Mouse (Mus musculus) layer of hippocampus, adult 2 months (tissue): ENCODE results near the gene Vegfa. TPM values are rescaled to one million over a fixed set of nuclear protein-coding genes. Genes with fewer than 3 reads are reported as not detected.

Experiments used
- DNase-seq, 2 experiments: peaks; one replicate each; pipeline ENCODE4 v3.0.0; 2022; ENCODE audit warnings: low spot score in 2 of 2
- H3K27ac ChIP-seq: fragments of 200-600 bp; 2 replicates; pipeline ENCODE4 v1.8.1; 2022
- H3K4me3 ChIP-seq: fragments of 200-600 bp; 2 replicates; pipeline ENCODE4 v1.8.1; 2022; ENCODE audit warnings: mild to moderate bottlenecking
- CTCF ChIP-seq: fragments of 200-600 bp; conservative IDR thresholded peaks from 2 replicates; pipeline ENCODE4 v1.8.1; 2022; ENCODE audit warnings: antibody characterized with exemption, mild to moderate bottlenecking, moderate library complexity
- total RNA-seq, 2 experiments: library from RNA; stranded (reverse); gene quantifications; 2 replicates each; pipeline ENCODE4 v1.2.3; 2021

Gene Vegfa
- total RNA-seq, 2 experiments from 2014 or later, result 76.3 to 77.9 TPM

DNA sequence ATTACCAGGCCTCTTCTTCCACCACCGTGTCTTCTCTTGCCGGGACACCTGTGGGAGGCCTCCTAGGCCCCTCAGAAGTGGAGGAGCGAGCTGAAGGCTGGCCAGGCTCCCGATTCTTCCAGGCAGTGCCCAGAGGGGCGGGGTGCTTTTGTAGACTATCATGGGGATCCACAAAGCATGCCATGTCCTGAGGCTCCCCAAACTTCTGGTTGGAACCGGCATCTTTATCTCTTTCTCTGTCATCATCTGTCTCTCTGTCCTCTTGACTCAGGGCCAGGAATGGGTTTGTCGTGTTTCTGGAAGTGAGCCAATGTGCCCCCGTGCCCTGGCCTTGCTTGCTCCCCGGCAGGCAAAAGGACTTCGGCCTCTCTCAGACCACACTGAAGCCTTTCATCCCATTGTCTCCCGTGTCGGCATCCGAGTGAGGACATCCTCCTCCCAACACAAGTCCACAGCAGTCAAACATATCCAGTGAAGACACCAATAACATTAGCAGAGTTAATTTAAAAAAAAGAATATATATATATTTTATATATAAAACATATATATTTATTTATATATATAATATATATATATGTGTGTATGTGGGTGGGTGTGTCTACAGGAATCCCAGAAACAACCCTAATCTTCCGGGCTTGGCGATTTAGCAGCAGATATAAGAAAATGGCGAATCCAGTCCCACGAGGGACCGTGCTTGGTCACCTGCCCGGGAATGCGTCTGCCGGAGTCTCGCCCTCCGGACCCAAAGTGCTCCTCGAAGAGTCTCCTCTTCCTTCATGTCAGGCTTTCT lies 14.0 kb downstream of the Vegfa start:
- no peak for DNase-seq
- Histone ChIP-seq H3K4me3 (no peak overlapping the region), H3K27ac (no peak overlapping the region)
- TF ChIP-seq CTCF, result no peak

DNA sequence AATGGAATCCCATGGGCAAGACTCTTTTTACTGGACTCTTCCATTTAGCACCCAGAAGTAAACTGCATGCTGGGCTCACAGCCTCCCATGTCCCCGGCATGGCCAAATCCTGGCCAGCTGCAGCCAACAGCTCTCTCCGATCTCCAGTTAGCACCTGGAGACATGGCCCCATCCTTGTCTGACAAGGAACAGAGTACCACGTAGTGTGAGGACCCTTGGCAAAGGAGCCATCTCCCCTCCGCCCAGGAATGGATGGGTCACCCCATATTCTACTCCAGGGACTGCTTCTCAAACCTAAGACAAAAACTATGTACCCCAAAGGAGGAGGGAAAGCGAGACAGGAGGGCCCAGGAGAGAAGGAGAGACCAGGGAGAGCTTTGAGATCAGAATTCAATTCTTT lies 15.6 kb downstream of the Vegfa start:
- no peak for DNase-seq
- Histone ChIP-seq H3K27ac (no peak overlapping the region), H3K4me3 (no peak overlapping the region)
- no peak for TF ChIP-seq CTCF

DNA sequence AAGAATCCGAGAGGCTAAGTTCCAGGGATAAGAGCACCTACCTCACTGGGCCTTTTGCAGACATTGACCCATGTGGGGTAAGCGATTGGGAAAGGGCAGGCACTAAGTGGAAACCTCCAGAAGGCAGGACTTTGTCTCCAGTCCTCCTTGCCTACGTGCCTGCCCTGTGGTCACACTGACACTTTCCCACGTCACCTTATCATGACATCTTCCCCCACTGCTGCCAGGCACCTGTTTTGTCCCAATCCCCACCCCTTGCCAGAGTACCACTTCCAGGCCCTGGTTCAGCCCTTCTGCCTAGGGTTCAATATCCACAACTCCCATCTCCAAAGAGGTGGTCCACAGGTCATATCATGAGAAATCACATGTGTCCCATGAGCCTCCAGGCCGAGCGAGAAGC lies 16.2 kb downstream of the Vegfa start:
- H3K4me3 ChIP-seq, result no peak overlapping the region
- TF ChIP-seq CTCF, result no peak
- no peak overlapping the region for H3K27ac ChIP-seq
- DNase-seq, result no peak

DNA sequence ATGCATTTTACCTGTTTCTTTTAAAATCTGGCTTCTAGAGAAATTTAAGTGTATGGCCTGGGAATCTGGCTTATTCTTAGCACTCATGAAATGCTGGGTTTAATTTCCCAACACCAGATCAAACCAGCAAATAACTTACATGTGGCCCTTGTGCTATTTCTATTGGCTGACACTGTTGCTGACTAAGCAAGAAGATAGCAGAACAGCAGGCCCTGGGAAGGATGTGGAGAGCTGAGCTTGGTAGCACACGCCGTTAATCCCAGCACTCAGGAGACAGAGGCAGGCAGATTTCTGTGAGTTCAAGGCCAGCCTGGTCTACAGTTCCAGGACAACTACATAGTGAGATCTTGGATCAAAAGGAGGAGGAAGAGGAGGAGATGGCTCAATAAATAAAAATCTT lies 17.2 kb downstream of the Vegfa start:
- no peak overlapping the region for H3K27ac ChIP-seq
- no peak overlapping the region for H3K4me3 ChIP-seq
- DNase-seq, result no peak
- no peak for TF ChIP-seq CTCF

DNA sequence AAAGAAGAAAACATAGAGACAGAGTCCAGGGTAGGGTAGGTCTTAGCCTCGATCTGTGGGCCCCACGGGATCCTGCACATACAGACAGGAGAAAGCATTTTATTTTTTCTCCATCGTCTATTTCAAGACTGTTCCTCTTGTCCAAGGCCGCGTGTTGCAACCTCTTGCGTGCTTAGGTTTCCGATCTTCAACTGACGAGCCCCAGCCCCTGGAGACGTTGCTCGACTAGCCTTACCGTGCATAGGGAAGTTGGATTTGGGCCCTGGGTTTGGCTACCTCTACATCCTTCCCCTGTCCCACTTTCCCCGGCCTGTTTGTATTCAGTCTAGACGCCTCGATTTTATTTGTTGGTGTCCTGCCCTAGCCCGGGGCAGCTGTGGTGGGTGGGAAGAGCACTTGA lies 18.6 kb downstream of the Vegfa start:
- TF ChIP-seq CTCF, result no peak
- Histone ChIP-seq H3K4me3 (no peak overlapping the region), H3K27ac (no peak overlapping the region)
- no peak for DNase-seq

DNA sequence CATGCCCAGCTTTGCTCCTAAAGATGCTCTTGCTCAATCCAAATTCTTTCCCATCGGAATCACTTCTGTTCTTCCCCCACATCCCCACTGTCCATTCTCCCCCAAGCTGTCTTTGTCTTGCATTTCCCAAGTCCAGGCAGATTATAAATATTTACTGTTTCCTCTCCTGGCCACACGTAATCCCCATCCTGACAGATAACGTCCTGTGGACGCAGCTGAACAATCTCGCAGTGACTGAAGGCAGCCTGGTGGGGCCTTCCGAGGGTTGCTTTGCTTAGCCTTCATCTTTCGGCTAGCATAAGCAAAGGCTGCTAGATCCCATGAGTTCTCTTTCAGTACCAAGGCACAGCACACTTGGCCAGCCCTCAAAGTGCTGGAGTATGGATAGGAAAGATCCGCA lies 20.0 kb downstream of the Vegfa start:
- no peak overlapping the region for H3K27ac ChIP-seq
- TF ChIP-seq CTCF, result no peak
- H3K4me3 ChIP-seq, result no peak overlapping the region
- DNase-seq, result no peak

DNA sequence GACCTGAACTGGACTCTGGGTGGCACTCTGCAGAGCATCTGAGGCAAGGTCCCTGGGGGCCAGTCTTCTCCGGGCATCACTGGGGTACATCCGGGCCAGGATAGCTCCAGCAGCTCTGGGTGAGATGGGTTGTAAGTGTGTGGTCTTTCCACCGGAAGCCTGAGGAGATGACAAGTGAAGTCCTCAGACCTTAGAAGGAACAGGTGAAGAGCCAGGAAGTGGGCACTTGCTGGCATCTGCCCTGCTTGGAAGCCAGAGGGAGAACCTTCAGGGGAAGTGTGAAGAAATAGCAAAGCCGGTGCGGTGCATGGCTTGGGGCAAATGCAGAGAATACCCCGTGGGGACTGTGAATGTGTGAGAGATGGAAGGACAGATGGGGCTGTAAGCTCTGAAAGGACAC lies 21.7 kb downstream of the Vegfa start:
- DNase-seq, result no peak
- H3K4me3 ChIP-seq, result no peak overlapping the region
- TF ChIP-seq CTCF, result no peak
- H3K27ac ChIP-seq, result no peak overlapping the region

DNA sequence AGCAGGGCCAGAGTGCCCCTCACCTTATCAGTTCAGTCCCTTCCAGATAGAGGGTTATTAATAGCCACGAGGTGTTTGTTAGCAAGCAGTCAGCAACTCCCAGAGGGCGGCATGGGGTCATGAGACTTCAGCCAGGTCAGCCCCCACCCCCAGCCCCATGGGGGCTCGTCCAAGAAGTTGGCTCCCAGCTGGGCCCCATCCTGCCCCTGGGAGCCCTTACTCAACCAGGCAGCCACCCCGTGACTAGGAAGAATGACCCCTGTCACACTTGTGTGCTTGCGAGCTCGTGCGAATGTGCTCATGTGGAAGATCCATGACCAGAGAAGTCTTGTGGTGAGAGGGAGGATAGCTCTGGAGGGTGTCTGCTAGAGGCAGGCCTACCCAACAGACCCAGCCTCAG lies 23.0 kb downstream of the Vegfa start:
- H3K27ac ChIP-seq, result no peak overlapping the region
- no peak for TF ChIP-seq CTCF
- no peak overlapping the region for H3K4me3 ChIP-seq
- DNase-seq, result no peak

DNA sequence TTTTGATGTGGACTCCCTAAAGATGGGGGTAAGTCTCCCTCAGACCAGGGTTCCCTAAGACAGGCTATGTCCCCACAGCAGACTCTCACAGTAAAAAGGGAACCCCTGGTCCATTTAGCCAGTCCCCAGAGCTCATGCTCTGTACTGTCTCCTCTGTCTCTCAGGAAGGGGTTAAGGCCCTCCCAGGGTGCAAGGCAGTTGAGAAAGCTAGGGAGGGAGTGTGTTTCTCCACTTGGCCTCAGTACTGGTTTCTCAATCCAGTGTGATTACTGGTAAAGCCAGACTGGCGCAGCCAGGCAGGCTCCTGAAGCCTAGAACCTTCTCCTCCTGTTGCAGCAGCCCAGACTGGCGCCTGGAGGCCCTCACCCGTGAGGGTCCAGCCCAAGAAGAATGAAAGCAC lies 26.7 kb downstream of the Vegfa start:
- Histone ChIP-seq H3K27ac (no peak overlapping the region), H3K4me3 (no peak overlapping the region)
- DNase-seq, result no peak
- no peak for TF ChIP-seq CTCF

DNA sequence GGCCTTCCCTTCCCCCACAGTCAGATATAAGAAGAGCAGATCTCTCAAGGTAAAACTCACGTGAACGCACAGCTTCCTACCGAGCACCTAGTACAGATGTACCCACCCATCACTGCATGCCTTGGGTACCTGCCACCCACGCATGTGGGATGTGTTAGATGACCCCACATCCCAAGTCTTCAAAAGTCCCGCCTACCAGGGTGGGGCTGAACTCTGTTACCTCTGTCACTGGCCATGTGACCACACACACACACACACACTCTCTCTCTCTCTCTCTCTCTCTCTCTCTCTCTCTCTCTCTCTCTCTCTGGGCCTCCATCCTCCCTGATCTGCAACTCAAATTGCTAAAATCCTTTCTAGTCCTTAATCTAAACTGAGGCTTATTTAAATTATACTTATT lies 27.7 kb downstream of the Vegfa start:
- Histone ChIP-seq H3K4me3 (no peak overlapping the region), H3K27ac (no peak overlapping the region)
- no peak for DNase-seq
- TF ChIP-seq CTCF, result no peak

DNA sequence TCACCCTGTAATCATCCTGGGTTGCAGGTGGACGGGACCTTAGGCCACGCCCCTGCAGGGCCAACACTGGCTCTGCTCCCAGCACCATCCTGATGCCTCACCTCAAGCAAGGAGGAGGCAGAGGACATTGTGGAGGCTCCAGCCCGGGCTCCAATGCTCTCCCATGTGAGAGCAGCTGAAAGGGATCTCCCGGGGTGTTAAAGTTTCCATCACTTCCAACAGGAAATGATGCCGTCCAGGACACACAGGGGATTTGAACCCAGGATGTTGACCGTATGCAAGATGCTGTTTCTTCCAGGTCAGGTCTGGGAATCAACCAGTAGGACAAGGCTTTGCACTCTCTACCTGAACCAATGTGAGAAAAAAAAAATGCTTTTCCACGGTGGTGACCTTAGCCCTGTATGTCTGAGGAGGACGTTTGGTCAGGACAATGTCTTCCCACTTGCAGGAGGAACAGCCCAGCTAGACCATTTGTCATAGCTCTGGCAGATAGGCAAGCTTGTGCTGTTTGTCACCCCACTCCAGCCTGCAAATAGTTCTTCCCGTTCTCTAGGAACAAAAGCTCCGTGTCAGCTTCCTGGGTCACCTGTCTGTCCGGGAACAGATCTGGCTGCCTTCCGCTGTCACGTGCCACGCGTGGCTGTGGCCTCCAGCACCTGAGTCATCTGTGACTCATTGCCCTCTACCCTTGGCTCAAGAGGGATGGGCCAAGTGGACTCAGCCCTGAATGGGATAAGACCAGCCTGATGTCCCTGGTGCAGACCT lies 28.3 kb downstream of the Vegfa start:
- H3K27ac ChIP-seq, result no peak overlapping the region
- no peak for TF ChIP-seq CTCF

DNA sequence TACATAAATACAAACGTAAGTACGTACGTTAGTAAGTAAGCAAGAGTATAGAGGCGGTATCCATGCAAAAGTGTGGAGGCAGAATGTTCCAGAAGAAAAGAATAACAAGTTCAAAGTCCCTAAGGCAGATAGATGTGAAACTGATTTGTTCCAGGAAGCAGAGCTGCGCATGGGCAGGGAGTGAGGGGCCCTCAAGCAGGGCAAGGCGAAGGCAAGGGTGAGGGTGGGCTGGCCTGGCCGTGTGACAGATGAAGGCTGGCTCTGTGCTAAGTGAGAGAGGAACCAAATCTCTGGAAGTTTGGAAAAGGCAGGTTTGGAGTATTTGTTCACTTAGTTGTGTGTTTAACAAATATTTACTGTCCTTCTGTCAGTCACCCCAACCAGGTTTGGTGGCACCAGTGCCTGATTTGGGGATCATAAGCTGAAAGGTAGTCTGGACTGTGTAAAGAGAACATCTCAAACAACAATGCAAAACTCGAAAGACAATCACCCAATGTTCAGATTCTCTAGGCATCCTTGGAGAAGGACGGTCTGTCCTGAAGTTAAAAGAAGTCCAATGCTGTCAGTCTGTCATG lies 32.7 kb downstream of the Vegfa start:
- DNase-seq, result no peak
- Histone ChIP-seq H3K27ac (no peak overlapping the region), H3K4me3 (no peak overlapping the region)
- TF ChIP-seq CTCF, result no peak

More for the DNA sequence above, 28.3 kb downstream of the Vegfa start:
- DNase-seq, result no peak
- H3K4me3 ChIP-seq, result no peak overlapping the region

DNA sequence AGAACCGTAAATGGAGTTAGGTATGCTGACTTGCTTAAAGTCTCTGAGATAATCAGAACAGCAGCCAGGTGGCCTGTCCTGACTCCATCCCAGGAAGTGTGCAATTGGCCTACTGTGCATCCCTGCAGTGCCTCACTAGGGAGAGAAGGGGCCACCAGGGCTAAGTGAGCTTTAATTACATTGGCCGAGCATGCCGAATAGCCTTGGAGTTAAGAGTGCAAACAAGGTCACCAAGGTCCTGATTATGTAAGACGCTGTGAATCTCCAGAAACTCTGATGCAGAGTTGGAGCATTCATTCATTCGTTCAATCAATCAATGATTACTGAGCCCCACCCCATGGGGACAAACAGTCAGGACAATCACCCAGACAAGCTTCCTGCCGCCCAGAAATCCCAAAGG lies 33.8 kb downstream of the Vegfa start:
- Histone ChIP-seq H3K27ac (no peak overlapping the region), H3K4me3 (no peak overlapping the region)
- TF ChIP-seq CTCF, result no peak
- DNase-seq, result no peak
